Mouse (Mus musculus) intestine, embryonic 16.5 days (tissue): ENCODE measurements around the gene Camta1. TPM values are rescaled to one million over a fixed set of nuclear protein-coding genes. Genes with fewer than 3 reads are reported as not detected.
A peak's percentile ranks its signal among the peaks of the same experiment; 100 is the strongest.

Experiments
- ATAC-seq: fragments of 200-750 bp; cut with Nextera tagmentation; 2 replicates; pipeline ENCODE4 v1.8.0; 2017; ENCODE audit warnings: moderate TSS enrichment, moderate library complexity
- H3K27ac ChIP-seq: fragments of 300-500 bp; sonication (generic); 2 replicates; pipeline ENCODE4 v1.5.1; 2014; ENCODE audit warnings: mild to moderate bottlenecking, low read length
- H3K27me3 ChIP-seq: fragments of 300-500 bp; sonication (generic); replicated peaks from 2 replicates; pipeline ENCODE4 v1.6.1; 2014; ENCODE audit warnings: low read length, control low read depth, mixed read lengths; ENCODE audit not compliant: control insufficient read depth, insufficient read depth
- H3K36me3 ChIP-seq: fragments of 300-500 bp; sonication (generic); 2 replicates; pipeline ENCODE4 v1.6.1; 2014; ENCODE audit warnings: low read length, control low read depth; ENCODE audit not compliant: control insufficient read depth, insufficient read depth
- H3K4me1 ChIP-seq: fragments of 300-500 bp; sonication (generic); 2 replicates; pipeline ENCODE4 v1.6.1; 2014; ENCODE audit warnings: low read length, control low read depth, mixed read lengths; ENCODE audit not compliant: control insufficient read depth, insufficient read depth
- H3K4me2 ChIP-seq: fragments of 300-500 bp; sonication (generic); 2 replicates; pipeline ENCODE4 v1.6.1; 2014; ENCODE audit warnings: low read depth, low read length, control low read depth
- H3K4me3 ChIP-seq: fragments of 300-500 bp; sonication (generic); 2 replicates; pipeline ENCODE4 v1.5.1; 2014; ENCODE audit warnings: mild to moderate bottlenecking, low read length
- H3K9ac ChIP-seq: fragments of 300-500 bp; sonication (generic); 2 replicates; pipeline ENCODE4 v1.6.1; 2014; ENCODE audit warnings: low read depth, low read length
- H3K9me3 ChIP-seq: fragments of 300-500 bp; sonication (generic); 2 replicates; pipeline ENCODE4 v1.6.1; 2016; ENCODE audit warnings: low read length, control low read depth; ENCODE audit not compliant: control insufficient read depth
- WGBS: fragments of 180-500 bp; shearing (Covaris S2); extraction: QIAGEN DNeasy Blood & Tissue Kit; methylation state at CpG from one replicate; pipeline ENCODE4 v1.1.7; 2014; 5-methylcytosine and 5-hydroxymethylcytosine counted together
- polyA plus RNA-seq: library from polyadenylated mRNA; unstranded; fragments of >200 nt; fragmentation: Nextera tagmentation; extraction: Ambion mirVana; gene quantifications from 2 replicates; pipeline ENCODE4 v1.2.1, GENCODE M21; 2015

Camta1 gene
- polyA plus RNA-seq, 1 experiment from 2014 or later = 69.1 TPM

- H3K4me3 ChIP-seq = no peak overlapping the region
- no peaks in the 10 kb centered on the region for H3K36me3 ChIP-seq
- H3K4me2 ChIP-seq = no peak overlapping the region
- H3K9me3 ChIP-seq = no peaks in the 10 kb centered on the region
- peaks cover 18% of the 10 kb centered on the region for H3K4me1 ChIP-seq
- no peak for ATAC-seq
- H3K27ac ChIP-seq = peak overlapping the region; percentile 55
- no peak overlapping the region for H3K9ac ChIP-seq
- WGBS = 71% methylated on average over 8 of the region's 8 CpGs
- no peaks in the 10 kb centered on the region for H3K27me3 ChIP-seq
Measured at GRCm38 (mm10) chr4:150872681-150873080, 989.0 kb downstream of the Camta1 start.

GRCm38 (mm10) chr4:150872139-150872651 lies 989.5 kb downstream of the Camta1 start:
- H3K27ac ChIP-seq = peak overlapping the region; percentile 55
- peak; percentile 34 for ATAC-seq
- H3K4me1 ChIP-seq = peaks cover 18% of the 10 kb centered on the region
- H3K9me3 ChIP-seq = no peaks in the 10 kb centered on the region
- no peak overlapping the region for H3K4me2 ChIP-seq
- H3K4me3 ChIP-seq = no peak overlapping the region
- H3K9ac ChIP-seq = no peak overlapping the region
- H3K36me3 ChIP-seq = no peaks in the 10 kb centered on the region
- 40% methylated on average over 9 of the region's 9 CpGs for WGBS
- no peaks in the 10 kb centered on the region for H3K27me3 ChIP-seq

GRCm38 (mm10) chr4:150871392-150872138 lies 990.1 kb downstream of the Camta1 start:
- WGBS = 26% methylated on average over 10 of the region's 10 CpGs
- H3K27me3 ChIP-seq = no peaks in the 10 kb centered on the region
- no peaks in the 10 kb centered on the region for H3K9me3 ChIP-seq
- H3K4me3 ChIP-seq = no peak overlapping the region
- no peak overlapping the region for H3K4me2 ChIP-seq
- H3K4me1 ChIP-seq = peaks cover 18% of the 10 kb centered on the region
- peak; percentile 69 for ATAC-seq
- peak overlapping the region; percentile 5; the same call in 1 of the 2 replicates for H3K9ac ChIP-seq
- peaks cover 3% of the 10 kb centered on the region; the same call in 1 of the 2 replicates for H3K36me3 ChIP-seq
- H3K27ac ChIP-seq = peak overlapping the region; percentile 55

GRCm38 (mm10) chr4:150870963-150871391 lies 990.7 kb downstream of the Camta1 start:
- peak overlapping the region; percentile 55; the same call in 1 of the 2 replicates for H3K27ac ChIP-seq
- 76% methylated on average over 13 of the region's 13 CpGs for WGBS
- ATAC-seq = no peak

GRCm38 (mm10) chr4:150869276-150870197 lies 992.1 kb downstream of the Camta1 start:
- H3K4me3 ChIP-seq = no peak overlapping the region
- 55% methylated on average over 17 of the region's 17 CpGs for WGBS
- H3K27me3 ChIP-seq = no peaks in the 10 kb centered on the region

More at GRCm38 (mm10) chr4:150870963-150871391, 990.7 kb downstream of the Camta1 start:
- H3K4me3 ChIP-seq = no peak overlapping the region
- no peak overlapping the region for H3K4me2 ChIP-seq
- no peak overlapping the region for H3K9ac ChIP-seq
- H3K4me1 ChIP-seq = peaks cover 18% of the 10 kb centered on the region
- H3K9me3 ChIP-seq = no peaks in the 10 kb centered on the region
- H3K27me3 ChIP-seq = no peaks in the 10 kb centered on the region
- peaks cover 6% of the 10 kb centered on the region; the same call in 1 of the 2 replicates for H3K36me3 ChIP-seq

GRCm38 (mm10) chr4:150868859-150869258 lies 992.8 kb downstream of the Camta1 start:
- no peak overlapping the region for H3K27ac ChIP-seq
- peaks cover 6% of the 10 kb centered on the region; the same call in 1 of the 2 replicates for H3K36me3 ChIP-seq
- WGBS = 77% methylated on average over 2 of the region's 2 CpGs
- no peak overlapping the region for H3K4me3 ChIP-seq
- no peak overlapping the region for H3K9ac ChIP-seq
- H3K4me2 ChIP-seq = no peak overlapping the region
- H3K27me3 ChIP-seq = no peaks in the 10 kb centered on the region
- H3K4me1 ChIP-seq = peaks cover 20% of the 10 kb centered on the region
- no peak for ATAC-seq
- no peaks in the 10 kb centered on the region for H3K9me3 ChIP-seq

More at GRCm38 (mm10) chr4:150869276-150870197, 992.1 kb downstream of the Camta1 start:
- Histone ChIP-seq H3K27ac (no peak overlapping the region), H3K36me3 (peaks cover 6% of the 10 kb centered on the region; the same call in 1 of the 2 replicates), H3K9me3 (no peaks in the 10 kb centered on the region), H3K4me2 (no peak overlapping the region), H3K9ac (no peak overlapping the region), H3K4me1 (peaks cover 19% of the 10 kb centered on the region)
- ATAC-seq = no peak

- Histone ChIP-seq H3K36me3 (peaks cover 6% of the 10 kb centered on the region; the same call in 1 of the 2 replicates), H3K4me1 (peaks cover 20% of the 10 kb centered on the region), H3K9me3 (no peaks in the 10 kb centered on the region), H3K27me3 (no peaks in the 10 kb centered on the region), H3K27ac (no peak overlapping the region), H3K9ac (no peak overlapping the region), H3K4me2 (no peak overlapping the region), H3K4me3 (no peak overlapping the region)
- WGBS = 72% methylated on average over 6 of the region's 6 CpGs
- no peak for ATAC-seq
Measured at GRCm38 (mm10) chr4:150868161-150868560, 993.5 kb downstream of the Camta1 start.
